Mouse (Mus musculus): Measurements from ENCODE around the gene Gprin1. TPM values are rescaled to one million over a fixed set of nuclear protein-coding genes. Genes with fewer than 3 reads are reported as not detected.

The Gprin1 gene
- polyA plus RNA-seq, 1 experiment = 0.18 TPM

DNA sequence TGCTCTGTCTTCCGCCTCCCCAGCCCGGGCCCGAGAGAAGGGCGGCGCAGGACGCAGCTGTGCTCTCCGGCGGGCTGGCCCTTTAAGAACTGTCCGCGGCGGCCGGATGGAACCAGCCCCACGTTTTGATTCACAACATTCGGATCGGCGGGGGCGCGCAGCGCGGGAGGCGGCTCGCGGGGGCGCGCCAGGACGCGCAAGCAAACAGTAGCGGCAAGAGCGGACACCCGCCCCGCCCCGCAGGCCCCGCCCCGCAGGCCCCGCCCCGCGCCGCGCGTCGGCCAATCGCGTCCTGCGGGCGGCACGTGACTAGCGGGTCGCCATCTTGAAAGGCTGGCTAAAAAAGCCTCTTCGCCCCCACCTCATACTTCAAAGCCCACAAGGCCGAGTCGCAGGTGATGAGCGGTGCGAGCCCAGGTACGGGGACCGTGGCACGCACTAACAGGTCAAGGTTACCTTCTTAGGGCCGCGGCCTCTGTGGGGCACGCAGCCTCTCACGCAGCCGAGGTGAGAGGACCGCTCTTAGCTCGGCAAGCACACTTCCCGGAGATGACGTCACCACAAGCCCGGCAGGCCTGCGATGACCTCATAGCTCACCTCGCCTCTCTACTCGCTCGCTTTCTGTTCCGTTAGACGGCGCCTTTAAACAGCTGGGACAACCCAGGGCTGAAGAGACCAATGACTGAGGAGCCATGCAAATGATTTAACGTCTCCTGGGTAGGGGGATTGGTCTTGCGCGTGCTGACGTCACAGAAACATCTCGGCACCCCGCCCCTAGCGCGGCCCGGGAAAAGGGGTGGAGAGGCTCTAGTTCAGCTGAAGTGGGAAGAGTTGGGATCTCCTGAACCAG lies 61.9 kb downstream of the Gprin1 start:
- H3K27me3 ChIP-seq (ENCODE audit: control insufficient read depth, insufficient read depth, low read length) = no peaks in the 10 kb centered on the region
- TF ChIP-seq CTCF (IDR thresholded peaks at IDR 0.05; ENCODE audit: extremely low read depth, insufficient read length, insufficient replicate concordance, low read depth, low read length) = no peak
- TF ChIP-seq POLR2A (IDR thresholded peaks at IDR 0.05; ENCODE audit: low read depth, low read length) = no peak
- peaks cover 38% of the 10 kb centered on the region for H3K4me1 ChIP-seq (ENCODE audit: control insufficient read depth, insufficient read depth, insufficient read length, low read length)

DNA sequence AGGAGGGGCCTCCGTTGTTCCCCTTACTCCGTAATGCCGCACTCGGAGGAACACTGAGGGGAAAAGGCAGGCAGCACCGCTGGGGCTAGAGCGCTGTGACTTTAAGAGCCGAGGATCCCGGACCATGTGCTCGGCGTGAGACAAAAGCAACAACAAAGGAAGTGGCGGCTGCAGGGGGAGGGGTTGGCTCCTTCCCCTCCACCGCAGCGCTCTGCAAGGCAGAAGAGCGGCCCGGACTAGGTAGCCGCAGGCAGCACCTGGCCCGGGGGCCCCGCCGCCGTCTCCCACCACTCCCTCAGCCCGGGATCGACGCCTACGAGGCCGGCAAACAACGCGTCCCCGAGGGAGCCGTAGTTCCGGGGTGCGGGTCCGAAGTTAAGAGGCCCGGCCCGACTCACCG lies 62.6 kb downstream of the Gprin1 start:
- H3K4me3 ChIP-seq (ENCODE audit: low read depth, low read length) = peak overlapping the region; percentile 75
- H3K27me3 ChIP-seq (ENCODE audit: control insufficient read depth, insufficient read depth, low read length) = no peaks in the 10 kb centered on the region
- peak overlapping the region; percentile 79 for H3K27ac ChIP-seq (ENCODE audit: insufficient read depth, low read depth, low read length)
- TF ChIP-seq POLR2A (IDR thresholded peaks at IDR 0.05; ENCODE audit: low read depth, low read length) (peak; percentile 22; the same call in 1 of the 2 replicates), CTCF (IDR thresholded peaks at IDR 0.05; ENCODE audit: extremely low read depth, insufficient read length, insufficient replicate concordance, low read depth, low read length) (no peak; the same call in 1 of the 2 replicates)
- under 1% methylated on average over 33 of the region's 35 CpGs for WGBS
- peaks cover 31% of the 10 kb centered on the region for H3K4me1 ChIP-seq (ENCODE audit: control insufficient read depth, insufficient read depth, insufficient read length, low read length)
- H3K36me3 ChIP-seq (ENCODE audit: control insufficient read depth, insufficient read depth, low read length) = peaks cover 21% of the 10 kb centered on the region

More for the DNA sequence above, 61.9 kb downstream of the Gprin1 start:
- Histone ChIP-seq H3K4me3 (ENCODE audit: low read depth, low read length) (peak overlapping the region; percentile 75), H3K36me3 (ENCODE audit: control insufficient read depth, insufficient read depth, low read length) (peaks cover 14% of the 10 kb centered on the region), H3K27ac (ENCODE audit: insufficient read depth, low read depth, low read length) (peak overlapping the region; percentile 97)
- WGBS = under 1% methylated on average over 82 of the region's 82 CpGs

Other genes starting within 250 kb of the Gprin1 start
- 2.1 and 4.0 TPM in 2 replicates for gene Simc1, start 246.1 kb downstream of the Gprin1 start, polyA plus RNA-seq (2012; rRNA removed)
- gene 4833439L19Rik, start 184.4 kb downstream of the Gprin1 start, polyA plus RNA-seq (2012; rRNA removed) = 76.2 and 166 TPM in 2 replicates
- 6.6 and 11.4 TPM in 2 replicates for gene Arl10, start 174.9 kb downstream of the Gprin1 start, polyA plus RNA-seq (2012; rRNA removed)
- gene Nop16, start 159.8 kb downstream of the Gprin1 start, polyA plus RNA-seq (2012; rRNA removed) = 2.3 and 2.4 TPM in 2 replicates
- 93.9 and 163 TPM in 2 replicates for gene Higd2a, start 159.7 kb downstream of the Gprin1 start, polyA plus RNA-seq (2012; rRNA removed)
- 34.7 and 84.6 TPM in 2 replicates for gene Cltb, start 138.5 kb downstream of the Gprin1 start, polyA plus RNA-seq (2012; rRNA removed)
- 11.1 and 14.5 TPM in 2 replicates for gene Faf2, start 128.1 kb downstream of the Gprin1 start, polyA plus RNA-seq (2012; rRNA removed)
- 206 and 318 TPM in 2 replicates for gene Rnf44, start 56.0 kb downstream of the Gprin1 start, polyA plus RNA-seq (2012; rRNA removed)
- 473 and 1,001 TPM in 2 replicates for gene Cdhr2, start 48.4 kb downstream of the Gprin1 start, polyA plus RNA-seq (2012; rRNA removed)
- 0.37 and 0.63 TPM in 2 replicates for gene Sncb, start 16.7 kb upstream of the Gprin1 start, polyA plus RNA-seq (2012; rRNA removed)
- not detected in 2 replicates for gene Eif4e1b, start 34.1 kb upstream of the Gprin1 start, polyA plus RNA-seq (2012; rRNA removed)
- gene Tspan17, start 39.5 kb upstream of the Gprin1 start, polyA plus RNA-seq (2012; rRNA removed) = 4.9 and 16.0 TPM in 2 replicates
- 4.4 and 5.1 TPM in 2 replicates for gene Unc5a, start 199.5 kb upstream of the Gprin1 start, polyA plus RNA-seq (2012; rRNA removed)